Mouse (Mus musculus) megakaryocyte, adult 5-6 weeks (primary cell): ENCODE data around the gene Tex14. TPM values are rescaled to one million over a fixed set of nuclear protein-coding genes. Genes with fewer than 3 reads are reported as not detected.
"Not testable (repeated sequence)": the region's sequence is repeated elsewhere in the genome, so short reads cannot be mapped to it uniquely, and the experiment has no call there.

ENCODE experiments used
- ATAC-seq: 2 replicates; pipeline ENCODE4 v1.8.0; 2016; ENCODE audit warnings: mild to moderate bottlenecking, inconsistent platforms; ENCODE audit not compliant: poor library complexity, severe bottlenecking
- total RNA-seq, 2 experiments: library from RNA; stranded (forward) in 1 of 2; stranded (reverse) in 1 of 2; fragments of 153-499, 151-499 nt in 1 of 2; fragments of 221-1000, 200-1000 nt in 1 of 2; gene quantifications; 2 replicates each; pipeline versions ENCODE4 v1.2.3 to v1.2.4; 2015 to 2017

Gene Tex14
- total RNA-seq, 2 experiments from 2014 or later = 0.13 to 0.15 TPM

- ATAC-seq = no peak
These were observed 21.2 kb downstream of the Tex14 start for GRCm38 (mm10) chr11:87426121-87426449.

GRCm38 (mm10) chr11:87426450-87427250 lies 21.8 kb downstream of the Tex14 start:
- peak; percentile 46 for ATAC-seq

- peak; percentile 13; the same call in 1 of the 2 replicates for ATAC-seq
These were observed 22.6 kb downstream of the Tex14 start for GRCm38 (mm10) chr11:87427273-87428050.

GRCm38 (mm10) chr11:87428051-87428673 lies 23.3 kb downstream of the Tex14 start:
- ATAC-seq = no peak

GRCm38 (mm10) chr11:87429363-87429762 lies 24.5 kb downstream of the Tex14 start:
- no peak for ATAC-seq

- no peak for ATAC-seq
These were observed 25.5 kb downstream of the Tex14 start for GRCm38 (mm10) chr11:87430374-87430773.

GRCm38 (mm10) chr11:87431813-87432212 lies 26.9 kb downstream of the Tex14 start:
- not testable (repeated sequence) for ATAC-seq

- no peak for ATAC-seq
These were observed 27.6 kb downstream of the Tex14 start for GRCm38 (mm10) chr11:87432447-87432846.

GRCm38 (mm10) chr11:87432933-87433669 lies 28.2 kb downstream of the Tex14 start:
- peak; percentile 79 for ATAC-seq

- not testable (repeated sequence) for ATAC-seq
These were observed 30.2 kb downstream of the Tex14 start for GRCm38 (mm10) chr11:87435107-87435506.

- ATAC-seq = no peak
These were observed 31.7 kb downstream of the Tex14 start for GRCm38 (mm10) chr11:87436326-87437232.

GRCm38 (mm10) chr11:87439796-87440420 lies 35.0 kb downstream of the Tex14 start:
- ATAC-seq = no peak

GRCm38 (mm10) chr11:87442643-87443372 lies 37.9 kb downstream of the Tex14 start:
- peak; percentile 97 for ATAC-seq

GRCm38 (mm10) chr11:87443373-87443883 lies 38.6 kb downstream of the Tex14 start:
- ATAC-seq = peak; percentile 48

GRCm38 (mm10) chr11:87444056-87444455 lies 39.2 kb downstream of the Tex14 start:
- ATAC-seq = not testable (repeated sequence)

- no peak for ATAC-seq
These were observed 40.0 kb downstream of the Tex14 start for GRCm38 (mm10) chr11:87444735-87445428.

GRCm38 (mm10) chr11:87445593-87445992 lies 40.7 kb downstream of the Tex14 start:
- not testable (repeated sequence) for ATAC-seq

- no peak for ATAC-seq
These were observed 41.3 kb downstream of the Tex14 start for GRCm38 (mm10) chr11:87446159-87446558.
